Comparison of ENCODE assay signal across 8 mouse cellular contexts in the genomic region with DNA sequence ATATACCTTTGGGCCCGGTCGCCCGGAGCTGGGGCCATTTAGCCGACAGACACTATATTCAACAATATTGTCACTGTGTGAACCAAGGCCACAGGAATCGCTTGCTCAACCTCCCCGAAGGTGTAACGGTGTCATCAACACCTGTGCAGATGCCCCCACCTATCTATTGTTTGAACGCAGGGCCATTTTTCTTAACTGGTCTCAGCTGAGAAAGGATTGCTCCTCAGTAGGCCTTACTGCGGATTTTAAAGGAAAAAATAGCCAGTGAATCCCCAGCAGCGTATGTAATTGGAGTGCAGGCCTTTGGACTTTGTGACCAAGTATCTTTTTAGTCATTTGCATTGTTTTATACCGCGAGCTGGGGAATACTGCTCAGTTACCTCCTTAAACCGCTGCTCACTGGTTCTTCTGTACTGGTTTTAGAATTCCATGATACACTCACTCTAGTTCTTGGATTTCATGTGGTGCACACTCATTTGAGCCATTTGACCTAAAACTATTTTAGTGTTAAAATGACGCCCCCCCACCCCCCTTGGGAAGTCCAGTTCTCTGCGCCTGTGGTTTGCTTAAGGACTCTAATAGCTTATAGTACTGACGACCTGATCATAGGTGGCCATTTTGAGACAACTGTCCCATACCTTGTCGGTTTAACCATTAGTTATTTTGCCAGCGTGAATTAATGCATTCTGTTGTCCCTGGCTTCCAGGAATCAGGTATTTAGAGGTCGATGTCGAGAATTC. TPM values are rescaled to one million over a fixed set of nuclear protein-coding genes. Genes with fewer than 3 reads are reported as not detected.
DNase-seq lines count a peak whose midpoint lies in the region; ATAC-seq and TF ChIP-seq lines count a peak whose summit lies in the region.

No protein-coding gene starts in this region.

- peak overlapping the region; percentile 94 for H3K9ac ChIP-seq in stomach, embryonic 14.5 days (replicated peaks; ENCODE audit: low read depth, low read length)

- 37% methylated on average over 20 of the region's 20 CpGs for WGBS in spleen, adult 2 months
- WGBS in limb, embryonic 10.5 days = 23% methylated on average over 20 of the region's 20 CpGs
- WGBS in stomach, embryonic 14.5 days = 15% methylated on average over 20 of the region's 20 CpGs

- peaks cover 49% of the 10 kb centered on the region for H3K36me3 ChIP-seq in erythroblast, embryonic 14.5 days (ENCODE audit: control insufficient read depth)
- H3K36me3 ChIP-seq in spleen, adult 2 months (ENCODE audit: control insufficient read depth, insufficient read depth, low read length) = no peaks in the 10 kb centered on the region; the same call in 1 of the 2 replicates
- H3K36me3 ChIP-seq in limb, embryonic 10.5 days = peaks cover 40% of the 10 kb centered on the region
- H3K36me3 ChIP-seq in stomach, embryonic 14.5 days (ENCODE audit: control insufficient read depth, insufficient read depth, low read length) = peaks cover 12% of the 10 kb centered on the region

- peak overlapping the region; percentile 69 for H3K4me2 ChIP-seq in stomach, embryonic 14.5 days (replicated peaks; ENCODE audit: low read depth, low read length)

- H3K4me3 ChIP-seq in erythroblast, embryonic 14.5 days (replicated peaks) = peak overlapping the region; percentile 100
- peak overlapping the region; percentile 86 for H3K4me3 ChIP-seq in spleen, adult 2 months (ENCODE audit: extremely low read depth, insufficient read depth, insufficient read length)
- peak overlapping the region; percentile 98 for H3K4me3 ChIP-seq in limb, embryonic 10.5 days
- peak overlapping the region; percentile 97 for H3K4me3 ChIP-seq in stomach, embryonic 14.5 days (ENCODE audit: low read depth, low read length)

- no peak for ATAC-seq in erythroblast, adult 5-6 weeks (replicated peaks; ENCODE audit: low FRiP score, poor library complexity, severe bottlenecking)
- ATAC-seq in stomach, embryonic 14.5 days (ENCODE audit: insufficient number of reproducible peaks, insufficient read depth, low FRiP score, low read depth) = no peak

- no peak for TF ChIP-seq POLR2A in spleen, adult 2 months (IDR thresholded peaks at IDR 0.05; ENCODE audit: low read depth, low read length)

- peaks cover 4% of the 10 kb centered on the region; the same call in 1 of the 2 replicates for H3K9me3 ChIP-seq in erythroblast, embryonic 14.5 days (ENCODE audit: control insufficient read depth, low read length)
- no peaks in the 10 kb centered on the region for H3K9me3 ChIP-seq in limb, embryonic 10.5 days (replicated peaks)
- no peaks in the 10 kb centered on the region for H3K9me3 ChIP-seq in stomach, embryonic 14.5 days (ENCODE audit: control insufficient read depth, low read depth, low read length)

- peak overlapping the region; percentile 87; the same call in 1 of the 2 replicates for H3K27ac ChIP-seq in spleen, adult 2 months (ENCODE audit: insufficient read depth, low read length)
- peak overlapping the region; percentile 98 for H3K27ac ChIP-seq in limb, embryonic 10.5 days
- peak overlapping the region; percentile 96 for H3K27ac ChIP-seq in stomach, embryonic 14.5 days (ENCODE audit: low read length)

- DNase-seq in spleen, adult 2 months (ENCODE audit: low read depth in 1 of 2, low spot score in 2 of 2) = no peak
- no peak for DNase-seq in spleen, postnatal 10 days (ENCODE audit: low spot score in 2 of 2)
- DNase-seq in limb, embryonic 10.5 days (ENCODE audit: low spot score) = no peak
- DNase-seq in layer of hippocampus, adult 9-10 months (ENCODE audit: low spot score) = no peak
- no peak for DNase-seq in urinary bladder, postnatal 4 days (ENCODE audit: low spot score in 2 of 2)

- peaks cover 59% of the 10 kb centered on the region for H3K4me1 ChIP-seq in erythroblast, embryonic 14.5 days (ENCODE audit: control insufficient read depth)
- no peaks in the 10 kb centered on the region for H3K4me1 ChIP-seq in spleen, adult 2 months (ENCODE audit: control insufficient read depth, insufficient read depth, insufficient read length)
- peaks cover 31% of the 10 kb centered on the region for H3K4me1 ChIP-seq in limb, embryonic 10.5 days
- peaks cover 11% of the 10 kb centered on the region for H3K4me1 ChIP-seq in stomach, embryonic 14.5 days (ENCODE audit: control insufficient read depth, insufficient read depth, low read length)

- TF ChIP-seq CTCF in spleen, adult 2 months (IDR thresholded peaks at IDR 0.05; ENCODE audit: extremely low read depth, insufficient read depth, insufficient read length, insufficient replicate concordance) = no peak

- no peaks in the 10 kb centered on the region for H3K27me3 ChIP-seq in erythroblast, embryonic 14.5 days (ENCODE audit: control insufficient read depth)
- H3K27me3 ChIP-seq in spleen, adult 2 months (ENCODE audit: control insufficient read depth, insufficient read depth, low read length) = no peaks in the 10 kb centered on the region
- no peaks in the 10 kb centered on the region for H3K27me3 ChIP-seq in limb, embryonic 10.5 days (ENCODE audit: low read depth, poor library complexity, severe bottlenecking)
- H3K27me3 ChIP-seq in stomach, embryonic 14.5 days (ENCODE audit: control insufficient read depth, insufficient read depth, low read length) = no peaks in the 10 kb centered on the region

RNA-seq across cellular contexts. Expression of gene Klhdc2, which starts 1.1 kb away (rescaled TPM):
- polyA plus RNA-seq in erythroblast, embryonic 14.5 days (2012) = 4.1 and 5.1 TPM in 2 replicates
- total RNA-seq in erythroblast, adult 5-6 weeks (2015; ENCODE audit: low replicate concordance) = 47.8 and 63.7 TPM in 2 replicates
- 61.5 and 62.0 TPM in 2 replicates for total RNA-seq in erythroblast, adult 5-6 weeks (2017; ENCODE audit: low replicate concordance)
- 19.1 and 30.5 TPM in 2 replicates for polyA plus RNA-seq in spleen, adult 2 months (2012; rRNA removed)
- polyA plus RNA-seq in limb, embryonic 10.5 days (2016; fragmentation: Nextera tagmentation; extraction: Ambion mirVana) = 193 and 203 TPM in 2 replicates
- polyA plus RNA-seq in stomach, embryonic 14.5 days (2014; fragmentation: Nextera tagmentation; extraction: Ambion mirVana) = 122 and 124 TPM in 2 replicates

RNA-seq across cellular contexts. Expression of gene Klhdc1, which starts 56.6 kb away (rescaled TPM):
- polyA plus RNA-seq in erythroblast, embryonic 14.5 days (2012) = not detected in 2 replicates
- total RNA-seq in erythroblast, adult 5-6 weeks (2015; ENCODE audit: low replicate concordance) = 0.84 TPM in 1 of 2 replicates, not detected in the other
- 0.60 and 1.3 TPM in 2 replicates for total RNA-seq in erythroblast, adult 5-6 weeks (2017; ENCODE audit: low replicate concordance)
- polyA plus RNA-seq in spleen, adult 2 months (2012; rRNA removed) = 2.4 TPM in 2 replicates
- polyA plus RNA-seq in limb, embryonic 10.5 days (2016; fragmentation: Nextera tagmentation; extraction: Ambion mirVana) = 2.5 and 2.6 TPM in 2 replicates
- polyA plus RNA-seq in stomach, embryonic 14.5 days (2014; fragmentation: Nextera tagmentation; extraction: Ambion mirVana) = 7.8 and 8.2 TPM in 2 replicates

RNA-seq across cellular contexts. Expression of gene Nemf, which starts 59.4 kb away (rescaled TPM):
- 0.12 and 0.79 TPM in 2 replicates for polyA plus RNA-seq in erythroblast, embryonic 14.5 days (2012)
- 55.8 and 64.0 TPM in 2 replicates for total RNA-seq in erythroblast, adult 5-6 weeks (2015; ENCODE audit: low replicate concordance)
- total RNA-seq in erythroblast, adult 5-6 weeks (2017; ENCODE audit: low replicate concordance) = 73.7 and 120 TPM in 2 replicates
- 2.3 and 2.6 TPM in 2 replicates for polyA plus RNA-seq in spleen, adult 2 months (2012; rRNA removed)
- polyA plus RNA-seq in limb, embryonic 10.5 days (2016; fragmentation: Nextera tagmentation; extraction: Ambion mirVana) = 81.0 and 87.6 TPM in 2 replicates
- polyA plus RNA-seq in stomach, embryonic 14.5 days (2014; fragmentation: Nextera tagmentation; extraction: Ambion mirVana) = 99.9 and 114 TPM in 2 replicates

Comparison
In these comparisons a context has a peak if more than half of its experiments do, and no peak if none do; other contexts are left out.
1. RNA of gene Nemf, which starts 59.4 kb away (polyA plus RNA-seq): 99.9 to 114 TPM in stomach, embryonic 14.5 days and 81.0 to 87.6 TPM in limb, embryonic 10.5 days; 2.3 to 2.6 TPM in spleen, adult 2 months and 0.12 to 0.79 TPM in erythroblast, embryonic 14.5 days; every median in the first group is over 10 times any median in the second.
2. Peak in every context shown above with its lines, with median percentiles within 50 percentile points of each other: H3K4me3 ChIP-seq and H3K27ac ChIP-seq.